Mouse (Mus musculus) adrenal gland, postnatal 10 days (tissue): Measurements from ENCODE around the gene Fgf3. TPM values are rescaled to one million over a fixed set of nuclear protein-coding genes. Genes with fewer than 3 reads are reported as not detected.
"Not testable (repeated sequence)": the region's sequence is repeated elsewhere in the genome, so short reads cannot be mapped to it uniquely, and the experiment has no call there.

Experiments
- DNase-seq: peaks from one replicate; pipeline ENCODE4 v3.0.0; 2021; ENCODE audit warnings: mixed read lengths
- total RNA-seq, 2 experiments: library from RNA; stranded (reverse); gene quantifications; 2 replicates each; pipeline ENCODE4 v1.2.3; 2021

The Fgf3 gene
- total RNA-seq, 2 experiments from 2014 or later, result 0.27 to 0.33 TPM

- no peak for DNase-seq
Measured at GRCm38 (mm10) chr7:144857826-144858342, 20.0 kb downstream of the Fgf3 start.

- DNase-seq, result no peak
Measured at GRCm38 (mm10) chr7:144858702-144859101, 20.8 kb downstream of the Fgf3 start.

- no peak for DNase-seq
Measured at GRCm38 (mm10) chr7:144861056-144861768, 23.3 kb downstream of the Fgf3 start.

- DNase-seq, result no peak
Measured at GRCm38 (mm10) chr7:144861769-144862070, 23.8 kb downstream of the Fgf3 start.

GRCm38 (mm10) chr7:144862126-144862525 lies 24.2 kb downstream of the Fgf3 start:
- no peak for DNase-seq

GRCm38 (mm10) chr7:144862712-144863111 lies 24.8 kb downstream of the Fgf3 start:
- no peak for DNase-seq

- no peak for DNase-seq
Measured at GRCm38 (mm10) chr7:144863196-144863595, 25.3 kb downstream of the Fgf3 start.

- DNase-seq, result no peak
Measured at GRCm38 (mm10) chr7:144864160-144864670, 26.3 kb downstream of the Fgf3 start.

GRCm38 (mm10) chr7:144867161-144867560 lies 29.3 kb downstream of the Fgf3 start:
- DNase-seq, result no peak

GRCm38 (mm10) chr7:144867602-144868001 lies 29.7 kb downstream of the Fgf3 start:
- DNase-seq, result no peak

GRCm38 (mm10) chr7:144872420-144872819 lies 34.5 kb downstream of the Fgf3 start:
- DNase-seq, result no peak

- no peak for DNase-seq
Measured at GRCm38 (mm10) chr7:144873160-144873559, 35.3 kb downstream of the Fgf3 start.

GRCm38 (mm10) chr7:144874226-144874625 lies 36.3 kb downstream of the Fgf3 start:
- peak; percentile 39 for DNase-seq

- no peak for DNase-seq
Measured at GRCm38 (mm10) chr7:144878401-144878800, 40.5 kb downstream of the Fgf3 start.

- no peak for DNase-seq
Measured at GRCm38 (mm10) chr7:144883106-144883505, 45.2 kb downstream of the Fgf3 start.

- no peak for DNase-seq
Measured at GRCm38 (mm10) chr7:144887672-144888071, 49.8 kb downstream of the Fgf3 start.

GRCm38 (mm10) chr7:144888564-144889299 lies 50.8 kb downstream of the Fgf3 start:
- peak; percentile 69 for DNase-seq

GRCm38 (mm10) chr7:144890661-144891060 lies 52.8 kb downstream of the Fgf3 start:
- not testable (repeated sequence) for DNase-seq

GRCm38 (mm10) chr7:144891863-144892262 lies 54.0 kb downstream of the Fgf3 start:
- no peak for DNase-seq

GRCm38 (mm10) chr7:144892322-144892721 lies 54.4 kb downstream of the Fgf3 start:
- no peak for DNase-seq
